ENCODE assay signal across 14 mouse cellular contexts in the genomic region with DNA sequence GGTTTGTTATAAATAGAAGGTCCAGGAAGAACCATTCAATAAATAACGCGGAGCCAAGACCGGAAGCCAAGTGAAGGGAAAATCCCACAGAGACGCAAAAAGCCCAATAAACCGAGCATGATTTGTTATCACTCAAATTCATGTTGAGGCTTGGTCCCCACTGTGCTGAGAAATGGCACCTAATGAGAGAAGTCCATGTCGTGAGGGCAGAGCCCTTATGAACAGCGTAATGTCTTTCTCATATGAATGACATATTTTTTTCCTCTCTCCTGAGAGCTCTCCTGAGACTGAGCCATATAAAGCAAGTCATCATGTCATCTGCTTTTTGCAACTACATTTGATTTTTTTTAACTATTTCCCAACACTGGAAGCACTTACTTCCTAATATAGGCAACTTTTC.
"Had no signal": no experiment of that assay in that cellular context is flagged by ENCODE, and none has a peak within 500 bp of the region (broad histone marks: within the 10 kb centered on the region; RNA-seq: fewer than 3 reads in every experiment).

No protein-coding gene starts in this region.

- H3K4me3 ChIP-seq: left cerebral cortex, adult 2 months; limb, embryonic 12.5 days; liver, embryonic 13.5 days had no signal

- DNase-seq: kidney, adult 8-10 months; kidney, postnatal 14 days; liver; liver, embryonic 13.5 days; liver, postnatal 0 days; right cerebral cortex, adult 18-20 months; right cerebral cortex, postnatal 25 days; thymus, postnatal 36 days had no signal

- H3K4me2 ChIP-seq: limb, embryonic 12.5 days; liver, embryonic 13.5 days; midbrain, embryonic 11.5 days had no signal

- H3K4me1 ChIP-seq: limb, embryonic 12.5 days; liver, embryonic 13.5 days had no signal

- H3K9me3 ChIP-seq: limb, embryonic 12.5 days; liver, embryonic 13.5 days had no signal

- ATAC-seq: hindbrain, postnatal 0 days; intestine, embryonic 16.5 days; liver, postnatal 0 days; midbrain, embryonic 16.5 days had no signal

- H3K27ac ChIP-seq: hindbrain, postnatal 0 days; left cerebral cortex, adult 2 months; limb, embryonic 12.5 days; liver, embryonic 13.5 days had no signal

- H3K9ac ChIP-seq: limb, embryonic 12.5 days; liver, embryonic 13.5 days; liver, postnatal 0 days had no signal

- H3K36me3 ChIP-seq: limb, embryonic 12.5 days; liver, embryonic 13.5 days had no signal

- H3K27me3 ChIP-seq: limb, embryonic 12.5 days; liver, embryonic 13.5 days had no signal
